Mouse (Mus musculus) thymus, postnatal 36 days (tissue): Measurements from ENCODE around the gene Vwa2.

Source experiments
- DNase-seq, 2 experiments: peaks; one replicate each; pipeline ENCODE4 v3.0.0; 2022; ENCODE audit warnings: mixed read lengths in 2 of 2

Gene Vwa2

DNA sequence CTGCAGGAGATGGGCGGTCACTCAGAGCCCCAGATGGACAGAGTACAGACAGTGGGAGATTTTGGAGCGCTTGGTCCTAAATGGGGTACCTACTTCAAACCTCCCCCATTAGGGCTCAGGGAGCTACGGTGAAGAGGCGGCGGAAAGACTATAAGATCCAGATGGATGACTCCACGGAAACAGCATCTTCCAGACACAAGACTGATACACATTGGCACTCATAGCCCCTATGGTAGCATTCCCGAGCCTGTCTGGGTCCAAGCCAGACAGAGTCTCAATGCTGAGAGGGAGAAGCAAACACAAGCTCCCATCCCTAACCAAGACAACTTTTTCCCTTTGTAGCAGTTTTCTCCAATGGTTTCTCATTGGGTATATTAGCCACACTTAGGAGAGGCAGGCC, 76.8 kb downstream of the Vwa2 start:
- DNase-seq = no peak

DNA sequence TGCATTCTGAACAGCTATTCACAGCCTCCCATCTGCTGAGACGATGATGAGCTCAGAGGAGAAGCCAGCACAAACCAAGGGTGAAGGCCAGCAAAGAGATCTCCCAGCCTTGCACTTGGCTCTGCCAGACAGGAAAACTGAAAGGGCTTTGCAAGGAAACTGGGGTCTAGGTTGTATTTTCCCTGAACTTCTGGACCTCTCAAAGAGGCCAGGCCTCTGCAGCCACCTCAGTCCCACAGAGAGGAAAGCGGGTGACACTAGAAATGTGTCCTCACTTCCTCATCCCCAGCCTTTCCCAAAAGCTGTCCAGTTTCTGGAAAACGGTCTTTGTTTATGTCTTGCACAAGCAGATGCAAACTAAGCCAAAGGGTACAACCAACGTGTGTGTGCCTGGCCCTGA, 79.8 kb downstream of the Vwa2 start:
- DNase-seq = no peak

DNA sequence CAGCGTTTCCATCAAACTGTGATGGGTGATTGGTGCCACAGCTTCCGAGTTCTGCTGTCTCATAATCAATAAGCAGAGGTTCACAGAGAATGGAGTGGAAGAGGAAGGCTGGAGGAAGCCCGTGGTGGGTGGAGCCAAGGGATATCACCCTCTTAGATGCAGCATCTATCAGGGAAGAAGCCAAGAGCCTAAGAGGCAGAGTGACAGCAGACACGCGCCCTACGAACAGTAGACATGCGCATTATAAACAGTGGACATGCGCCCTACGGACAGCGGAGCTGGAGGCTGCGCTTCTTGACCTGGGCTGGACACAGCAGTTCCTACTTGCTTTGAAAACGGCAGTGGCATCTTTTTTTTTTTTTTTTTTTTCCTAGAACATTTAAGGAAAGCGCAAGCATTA, 80.8 kb downstream of the Vwa2 start:
- DNase-seq = no peak

DNA sequence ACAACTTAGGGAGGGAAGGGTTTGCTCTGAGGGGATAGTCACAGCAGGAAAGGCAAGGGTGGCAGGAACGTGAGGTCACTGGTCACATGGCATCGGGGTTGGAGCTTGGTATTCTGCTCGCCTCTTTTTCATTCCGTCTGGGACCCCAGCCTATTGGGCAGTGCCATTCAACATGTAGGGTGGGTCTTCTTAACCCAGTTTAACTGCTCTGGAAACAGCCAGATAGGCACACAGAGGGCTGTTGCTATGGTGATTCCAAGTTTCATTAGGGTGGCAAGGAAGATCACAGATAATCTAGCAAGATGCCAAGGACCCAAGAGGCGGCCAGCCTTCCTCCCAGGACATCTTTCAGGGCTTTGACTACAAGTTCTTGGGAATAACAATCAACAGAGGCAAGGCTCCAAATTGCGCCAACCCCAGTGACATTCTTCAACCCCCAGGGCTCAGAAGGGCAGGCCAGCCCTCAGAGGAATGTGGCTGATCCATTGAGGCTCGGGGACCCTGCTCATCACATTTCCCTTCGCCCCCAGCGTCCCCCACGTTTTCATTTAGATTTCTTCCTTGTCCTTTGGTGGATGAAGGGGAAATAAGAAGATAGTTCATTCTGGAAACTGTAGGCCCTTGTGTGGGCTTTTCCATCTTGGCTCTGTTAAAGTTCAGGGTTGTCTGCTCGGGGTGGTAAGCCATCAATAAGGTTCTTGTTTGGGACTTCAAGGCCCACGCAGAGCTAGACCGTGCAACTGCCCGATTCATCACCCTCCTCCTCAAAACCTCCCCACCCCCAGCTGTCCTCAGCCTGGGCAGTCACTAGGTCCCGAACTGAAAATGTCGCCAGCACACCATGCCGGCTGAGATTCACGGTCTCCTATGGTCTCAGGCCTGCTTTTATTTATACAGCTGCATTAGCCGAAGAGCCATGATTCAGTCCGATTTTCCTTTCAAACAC, 81.8 kb downstream of the Vwa2 start:
- no peak for DNase-seq

DNA sequence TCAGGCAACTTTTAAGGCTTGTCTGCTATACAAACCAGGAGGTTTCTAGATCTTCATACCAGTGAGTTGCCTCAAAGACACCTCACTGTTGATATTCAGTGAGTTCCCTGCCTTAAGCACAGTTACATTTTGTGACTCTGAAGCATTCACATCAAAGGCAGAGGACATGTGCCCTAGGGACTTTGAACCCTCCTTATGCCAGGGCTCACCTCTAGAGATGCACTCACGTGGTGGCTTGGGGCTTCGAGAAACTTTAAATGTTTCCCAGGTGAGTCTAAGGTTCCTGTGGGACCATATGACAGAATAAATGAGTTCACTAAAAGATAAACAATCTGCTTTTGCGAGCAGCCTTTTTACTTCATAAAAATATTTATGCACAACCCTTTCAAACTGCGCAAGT, 84.0 kb downstream of the Vwa2 start:
- no peak for DNase-seq

DNA sequence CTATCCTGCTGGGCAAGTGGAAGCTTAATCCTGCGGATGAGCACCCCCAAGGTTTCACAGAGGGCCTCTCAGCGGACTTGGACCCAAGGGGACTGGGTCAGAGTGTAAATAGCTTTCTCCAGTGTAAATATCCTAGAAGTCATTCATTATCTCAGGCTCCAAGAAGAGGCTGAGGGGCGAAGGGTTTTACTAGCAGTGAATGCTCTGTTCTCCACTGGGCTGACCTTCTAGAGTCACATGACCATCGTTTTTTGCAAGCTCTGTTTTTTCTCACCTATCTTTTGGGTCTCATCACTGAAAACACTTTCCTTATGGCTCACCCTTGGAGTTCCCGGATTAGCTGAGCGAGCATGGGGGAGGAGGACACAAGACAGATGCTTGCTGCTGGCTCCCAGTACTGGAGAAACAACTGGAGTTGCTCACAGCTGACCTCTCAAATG, 84.6 kb downstream of the Vwa2 start:
- DNase-seq = no peak

DNA sequence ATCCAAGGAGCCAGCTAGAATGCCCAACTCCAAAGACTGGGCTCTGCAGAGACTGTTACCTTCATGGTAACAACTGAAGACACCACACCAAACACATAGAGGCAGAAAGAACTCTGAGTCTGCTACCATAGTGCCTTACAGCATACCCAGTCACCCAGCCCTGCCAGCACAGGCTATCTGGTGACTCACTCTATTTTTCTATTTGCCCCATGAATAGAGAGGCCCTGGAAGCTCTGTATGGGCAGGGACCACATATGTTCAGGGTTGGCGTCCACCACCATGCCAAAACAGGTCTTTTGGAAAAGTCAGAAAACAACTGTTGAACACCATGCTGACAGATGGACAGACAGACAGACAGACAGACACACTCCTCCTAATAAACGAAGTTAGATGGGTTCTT, 85.0 kb downstream of the Vwa2 start:
- DNase-seq = no peak

DNA sequence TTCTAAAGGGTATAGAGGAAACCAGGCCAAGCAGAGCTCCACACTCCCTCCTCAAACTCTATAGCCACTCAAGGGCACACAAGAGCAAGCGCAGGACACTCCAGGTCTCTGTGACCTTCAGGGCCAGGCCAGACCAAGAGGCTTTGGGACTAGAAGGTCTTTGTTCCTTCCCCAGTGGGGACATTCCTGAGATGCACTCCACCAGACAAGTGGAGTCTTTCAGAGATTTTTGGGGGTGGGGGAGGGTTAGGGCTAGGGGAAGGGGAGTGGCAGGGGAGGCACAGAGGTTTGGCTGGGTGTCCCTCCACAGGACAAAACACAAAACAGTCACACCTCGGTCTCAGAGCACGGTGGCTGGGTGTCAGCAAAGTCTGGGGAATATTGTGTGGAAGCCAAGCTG, 85.6 kb downstream of the Vwa2 start:
- no peak for DNase-seq
